Mouse (Mus musculus): Measurements from ENCODE around the gene Gm20765.
"Not testable (repeated sequence)": the region's sequence is repeated elsewhere in the genome, so short reads cannot be mapped to it uniquely, and the experiment has no call there.

Gm20765 gene

DNA sequence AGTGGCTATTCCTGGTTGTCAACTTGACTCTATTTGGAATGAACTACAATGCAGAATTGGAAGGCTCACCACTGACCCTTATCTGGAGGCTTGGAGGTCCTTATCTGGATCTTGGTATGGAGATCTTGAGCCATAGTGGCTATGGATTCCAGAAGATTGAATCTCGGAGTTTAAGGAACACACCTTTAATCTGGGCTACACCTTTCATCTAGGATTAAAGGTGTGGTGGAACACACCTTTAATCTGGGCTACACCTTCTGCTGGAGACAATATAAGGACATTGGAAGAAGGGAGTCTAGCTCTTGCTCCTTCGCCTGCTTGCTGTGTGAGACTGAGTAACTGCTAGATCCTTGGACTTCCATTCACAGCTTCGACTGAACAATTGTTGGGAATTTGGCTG lies at the start of gene Gm20765:
TSS of gene Gm20765 (plus strand) at position 301 of the 400 bp plus-strand sequence.
- POLR2A ChIA-PET, CTCF ChIA-PET: not testable (repeated sequence)

DNA sequence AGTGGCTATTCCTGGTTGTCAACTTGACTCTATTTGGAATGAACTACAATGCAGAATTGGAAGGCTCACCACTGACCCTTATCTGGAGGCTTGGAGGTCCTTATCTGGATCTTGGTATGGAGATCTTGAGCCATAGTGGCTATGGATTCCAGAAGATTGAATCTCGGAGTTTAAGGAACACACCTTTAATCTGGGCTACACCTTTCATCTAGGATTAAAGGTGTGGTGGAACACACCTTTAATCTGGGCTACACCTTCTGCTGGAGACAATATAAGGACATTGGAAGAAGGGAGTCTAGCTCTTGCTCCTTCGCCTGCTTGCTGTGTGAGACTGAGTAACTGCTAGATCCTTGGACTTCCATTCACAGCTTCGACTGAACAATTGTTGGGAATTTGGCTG lies 42.6 kb upstream of the Gm20765 start, which contains the start of gene Gm21293:
TSS of gene Gm21293 (plus strand) at position 301 of the 400 bp plus-strand sequence.
- POLR2A ChIA-PET, CTCF ChIA-PET: not testable (repeated sequence)

DNA sequence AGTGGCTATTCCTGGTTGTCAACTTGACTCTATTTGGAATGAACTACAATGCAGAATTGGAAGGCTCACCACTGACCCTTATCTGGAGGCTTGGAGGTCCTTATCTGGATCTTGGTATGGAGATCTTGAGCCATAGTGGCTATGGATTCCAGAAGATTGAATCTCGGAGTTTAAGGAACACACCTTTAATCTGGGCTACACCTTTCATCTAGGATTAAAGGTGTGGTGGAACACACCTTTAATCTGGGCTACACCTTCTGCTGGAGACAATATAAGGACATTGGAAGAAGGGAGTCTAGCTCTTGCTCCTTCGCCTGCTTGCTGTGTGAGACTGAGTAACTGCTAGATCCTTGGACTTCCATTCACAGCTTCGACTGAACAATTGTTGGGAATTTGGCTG lies 34.1 kb upstream of the Gm20765 start, which contains the start of gene Gm6763:
TSS of gene Gm6763 (plus strand) at position 301 of the 400 bp plus-strand sequence.
- POLR2A ChIA-PET, CTCF ChIA-PET: not testable (repeated sequence)

DNA sequence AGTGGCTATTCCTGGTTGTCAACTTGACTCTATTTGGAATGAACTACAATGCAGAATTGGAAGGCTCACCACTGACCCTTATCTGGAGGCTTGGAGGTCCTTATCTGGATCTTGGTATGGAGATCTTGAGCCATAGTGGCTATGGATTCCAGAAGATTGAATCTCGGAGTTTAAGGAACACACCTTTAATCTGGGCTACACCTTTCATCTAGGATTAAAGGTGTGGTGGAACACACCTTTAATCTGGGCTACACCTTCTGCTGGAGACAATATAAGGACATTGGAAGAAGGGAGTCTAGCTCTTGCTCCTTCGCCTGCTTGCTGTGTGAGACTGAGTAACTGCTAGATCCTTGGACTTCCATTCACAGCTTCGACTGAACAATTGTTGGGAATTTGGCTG lies 25.6 kb upstream of the Gm20765 start, which contains the start of gene Gm8764:
TSS of gene Gm8764 (plus strand) at position 301 of the 400 bp plus-strand sequence.
- POLR2A ChIA-PET, CTCF ChIA-PET: not testable (repeated sequence)

DNA sequence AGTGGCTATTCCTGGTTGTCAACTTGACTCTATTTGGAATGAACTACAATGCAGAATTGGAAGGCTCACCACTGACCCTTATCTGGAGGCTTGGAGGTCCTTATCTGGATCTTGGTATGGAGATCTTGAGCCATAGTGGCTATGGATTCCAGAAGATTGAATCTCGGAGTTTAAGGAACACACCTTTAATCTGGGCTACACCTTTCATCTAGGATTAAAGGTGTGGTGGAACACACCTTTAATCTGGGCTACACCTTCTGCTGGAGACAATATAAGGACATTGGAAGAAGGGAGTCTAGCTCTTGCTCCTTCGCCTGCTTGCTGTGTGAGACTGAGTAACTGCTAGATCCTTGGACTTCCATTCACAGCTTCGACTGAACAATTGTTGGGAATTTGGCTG lies 17.1 kb upstream of the Gm20765 start, which contains the start of gene Gm21304:
TSS of gene Gm21304 (plus strand) at position 301 of the 400 bp plus-strand sequence.
- CTCF ChIA-PET, POLR2A ChIA-PET: not testable (repeated sequence)

DNA sequence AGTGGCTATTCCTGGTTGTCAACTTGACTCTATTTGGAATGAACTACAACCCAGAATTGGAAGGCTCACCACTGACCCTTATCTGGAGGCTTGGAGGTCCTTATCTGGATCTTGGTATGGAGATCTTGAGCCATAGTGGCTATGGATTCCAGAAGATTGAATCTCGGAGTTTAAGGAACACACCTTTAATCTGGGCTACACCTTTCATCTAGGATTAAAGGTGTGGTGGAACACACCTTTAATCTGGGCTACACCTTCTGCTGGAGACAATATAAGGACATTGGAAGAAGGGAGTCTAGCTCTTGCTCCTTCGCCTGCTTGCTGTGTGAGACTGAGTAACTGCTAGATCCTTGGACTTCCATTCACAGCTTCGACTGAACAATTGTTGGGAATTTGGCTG lies 8.6 kb upstream of the Gm20765 start, which contains the start of gene Gm21312:
TSS of gene Gm21312 (plus strand) at position 301 of the 400 bp plus-strand sequence.
- POLR2A ChIA-PET, CTCF ChIA-PET: not testable (repeated sequence)

DNA sequence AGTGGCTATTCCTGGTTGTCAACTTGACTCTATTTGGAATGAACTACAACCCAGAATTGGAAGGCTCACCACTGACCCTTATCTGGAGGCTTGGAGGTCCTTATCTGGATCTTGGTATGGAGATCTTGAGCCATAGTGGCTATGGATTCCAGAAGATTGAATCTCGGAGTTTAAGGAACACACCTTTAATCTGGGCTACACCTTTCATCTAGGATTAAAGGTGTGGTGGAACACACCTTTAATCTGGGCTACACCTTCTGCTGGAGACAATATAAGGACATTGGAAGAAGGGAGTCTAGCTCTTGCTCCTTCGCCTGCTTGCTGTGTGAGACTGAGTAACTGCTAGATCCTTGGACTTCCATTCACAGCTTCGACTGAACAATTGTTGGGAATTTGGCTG lies 8.4 kb downstream of the Gm20765 start, which contains the start of gene Gm4340:
TSS of gene Gm4340 (plus strand) at position 301 of the 400 bp plus-strand sequence.
- POLR2A ChIA-PET, CTCF ChIA-PET: not testable (repeated sequence)

DNA sequence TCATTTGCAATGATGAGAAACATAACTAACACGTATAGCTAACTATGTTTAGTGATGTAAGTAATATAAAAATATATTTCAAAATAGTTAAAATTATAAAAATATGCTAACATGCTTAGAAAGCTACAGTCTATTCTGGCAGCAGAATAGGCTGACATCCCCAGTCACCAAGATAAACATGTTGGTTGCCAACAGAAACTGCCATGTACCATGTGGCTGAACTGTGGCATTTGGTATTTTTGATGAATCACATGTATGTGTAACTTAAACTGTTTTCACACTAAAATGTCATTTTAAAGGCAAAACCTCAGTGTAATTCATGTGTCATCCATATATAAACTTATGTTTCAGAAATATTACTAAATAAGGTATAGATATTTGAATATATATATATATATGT lies 24.3 kb downstream of the Gm20765 start:
- ChIA-PET CTCF (no interaction called here), POLR2A (no interaction called here)

DNA sequence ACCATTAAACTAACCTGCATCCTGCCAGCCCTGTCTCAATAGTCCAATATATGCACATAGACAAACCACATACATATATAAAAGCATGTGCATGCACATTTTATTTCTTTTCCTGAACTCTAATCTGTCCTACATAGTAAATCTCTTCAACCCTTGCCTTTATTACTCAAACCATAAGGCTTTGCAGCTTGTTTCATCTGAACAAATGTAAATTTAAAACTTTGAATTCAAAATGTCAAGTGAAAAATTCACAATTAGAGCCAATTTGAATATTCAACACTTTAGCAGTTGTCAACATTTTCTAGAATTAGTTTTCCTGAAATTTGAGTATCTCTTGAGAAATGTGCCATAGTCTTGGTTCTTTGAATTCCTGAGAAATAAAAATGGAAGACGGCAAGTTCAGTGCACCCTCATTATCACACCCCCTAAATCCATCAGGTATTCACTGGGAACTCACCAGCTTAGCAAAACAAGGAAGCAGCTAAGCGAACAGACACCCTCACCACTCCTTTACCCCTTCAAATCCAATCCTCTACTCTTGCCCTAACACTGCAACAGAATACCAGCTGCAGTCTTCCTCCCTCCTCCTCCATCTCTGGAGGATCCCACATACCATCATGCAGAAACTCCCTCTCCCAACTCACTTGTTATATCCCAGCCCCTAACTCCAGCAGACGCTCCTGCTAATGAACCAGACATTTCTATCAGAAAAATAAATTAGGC lies 25.1 kb downstream of the Gm20765 start:
- ChIA-PET POLR2A (no interaction called here), CTCF (no interaction called here)

DNA sequence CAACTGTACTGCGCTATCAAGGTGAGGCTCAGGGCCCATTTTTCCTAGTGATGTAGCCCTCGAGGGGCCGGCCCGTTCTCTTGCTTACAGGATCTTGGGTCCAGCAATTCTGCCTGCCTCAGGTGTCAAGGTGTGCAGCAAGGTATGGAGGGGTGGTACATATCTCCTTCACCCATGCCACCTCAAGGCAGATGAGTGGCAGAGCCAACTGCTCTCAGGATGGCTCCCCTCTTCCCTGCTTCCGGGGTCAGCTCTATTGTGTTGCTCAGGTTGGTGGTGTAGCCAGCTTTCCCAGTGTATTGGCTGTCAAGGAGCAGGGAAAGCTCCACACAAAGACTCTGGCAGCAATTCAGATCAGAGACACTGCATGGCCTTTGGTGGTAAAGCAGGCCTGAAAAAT lies 29.2 kb downstream of the Gm20765 start:
- CTCF ChIA-PET = no interaction called here
- POLR2A ChIA-PET = no interaction called here

DNA sequence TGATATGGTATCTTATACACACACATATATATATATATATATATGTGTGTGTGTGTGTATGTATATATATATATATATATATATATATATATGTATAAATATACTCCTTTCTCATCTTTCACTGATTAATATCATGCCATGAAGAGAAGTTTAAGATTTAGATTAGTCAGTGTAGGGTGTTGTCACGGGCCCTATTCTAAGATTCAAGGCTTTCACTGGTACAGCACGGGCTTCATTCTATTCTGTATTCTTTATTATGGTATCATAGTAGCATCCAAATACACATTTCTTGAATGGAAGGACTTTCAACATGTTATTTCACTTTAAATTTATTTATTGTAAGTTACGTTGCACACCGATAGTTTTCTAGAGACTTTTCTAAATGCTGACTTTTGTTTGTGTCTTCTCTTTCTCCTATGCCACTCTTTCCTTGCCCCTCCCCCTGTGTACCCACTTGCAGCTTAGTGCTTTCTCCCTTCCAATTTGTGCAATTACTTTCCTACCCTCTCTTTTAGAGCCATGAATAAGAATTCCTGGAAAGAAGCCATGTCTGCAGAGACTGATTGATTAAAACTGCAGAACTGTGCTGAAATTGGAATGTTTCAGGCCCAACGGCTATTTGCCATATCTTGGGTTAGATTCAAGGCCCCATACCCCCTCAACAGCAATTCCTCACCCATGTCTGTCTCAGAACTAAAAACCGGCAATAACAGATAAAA lies 35.1 kb downstream of the Gm20765 start:
- POLR2A ChIA-PET = no interaction called here
- CTCF ChIA-PET = no interaction called here

All from embryonic stem cell, embryonic (primary cell).